Mouse (Mus musculus) midbrain, embryonic 10.5 days (tissue): ENCODE data around the gene Podxl. TPM values are rescaled to one million over a fixed set of nuclear protein-coding genes. Genes with fewer than 3 reads are reported as not detected.

Source experiments
- DNase-seq: peaks from one replicate; pipeline ENCODE4 v3.0.0-alpha.2; 2017; ENCODE audit warnings: low spot score
- H3K27ac ChIP-seq: fragments of 300-500 bp; sonication (generic); replicated peaks from 2 replicates; pipeline ENCODE4 v1.5.1; 2016; ENCODE audit warnings: mild to moderate bottlenecking
- H3K27me3 ChIP-seq: fragments of 300-500 bp; sonication (generic); 2 replicates; pipeline ENCODE4 v1.6.1; 2016; ENCODE audit warnings: low read depth, mild to moderate bottlenecking; ENCODE audit not compliant: poor library complexity, severe bottlenecking
- H3K36me3 ChIP-seq: fragments of 300-500 bp; sonication (generic); 2 replicates; pipeline ENCODE4 v1.6.1; 2016; ENCODE audit warnings: mild to moderate bottlenecking, moderate library complexity
- H3K4me1 ChIP-seq: fragments of 300-500 bp; sonication (generic); 2 replicates; pipeline ENCODE4 v1.6.1; 2016
- H3K4me3 ChIP-seq: fragments of 300-500 bp; sonication (generic); 2 replicates; pipeline ENCODE4 v1.5.1; 2016; ENCODE audit warnings: mild to moderate bottlenecking, moderate library complexity
- H3K9me3 ChIP-seq: fragments of 300-500 bp; sonication (generic); replicated peaks from 2 replicates; pipeline ENCODE4 v1.6.1; 2016; ENCODE audit warnings: mild to moderate bottlenecking
- WGBS: fragments of 180-500 bp; shearing (Covaris S2); methylation state at CpG from one replicate; pipeline ENCODE4 v1.1.7; 2016; 5-methylcytosine and 5-hydroxymethylcytosine counted together
- polyA plus RNA-seq: library from polyadenylated mRNA; unstranded; fragments of >200 nt; fragmentation: Nextera tagmentation; extraction: Ambion mirVana; gene quantifications from 2 replicates; pipeline ENCODE4 v1.2.1, GENCODE M21; 2016

Gene Podxl
- polyA plus RNA-seq, 1 experiment from 2014 or later = 22.4 TPM

DNA sequence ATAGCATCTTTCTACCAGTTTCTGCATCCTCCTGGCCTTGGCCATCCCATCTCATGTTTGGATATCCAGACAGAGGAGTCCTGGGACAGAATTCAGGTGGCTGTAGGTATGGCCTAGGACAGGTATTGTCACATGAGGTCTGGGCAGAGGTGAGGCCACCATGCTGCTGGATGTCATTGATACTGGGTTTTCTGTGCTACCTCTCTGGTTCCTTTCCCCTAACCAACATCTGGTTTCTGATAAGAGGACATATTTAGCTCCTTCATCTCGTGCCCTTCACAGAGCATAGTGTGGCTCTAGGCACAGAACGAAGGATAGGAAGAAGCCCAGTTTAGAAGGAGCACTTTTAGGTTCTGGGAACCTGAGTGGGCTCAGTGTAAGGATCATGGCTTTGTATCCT, 28.3 kb upstream of the Podxl start:
- Histone ChIP-seq H3K27ac (peak overlapping the region; percentile 50), H3K9me3 (no peaks in the 10 kb centered on the region), H3K36me3 (no peaks in the 10 kb centered on the region), H3K4me1 (peaks cover 33% of the 10 kb centered on the region), H3K4me3 (no peak overlapping the region), H3K27me3 (no peaks in the 10 kb centered on the region)
- 81% methylated on average over 2 of the region's 2 CpGs for WGBS
- no peak for DNase-seq

DNA sequence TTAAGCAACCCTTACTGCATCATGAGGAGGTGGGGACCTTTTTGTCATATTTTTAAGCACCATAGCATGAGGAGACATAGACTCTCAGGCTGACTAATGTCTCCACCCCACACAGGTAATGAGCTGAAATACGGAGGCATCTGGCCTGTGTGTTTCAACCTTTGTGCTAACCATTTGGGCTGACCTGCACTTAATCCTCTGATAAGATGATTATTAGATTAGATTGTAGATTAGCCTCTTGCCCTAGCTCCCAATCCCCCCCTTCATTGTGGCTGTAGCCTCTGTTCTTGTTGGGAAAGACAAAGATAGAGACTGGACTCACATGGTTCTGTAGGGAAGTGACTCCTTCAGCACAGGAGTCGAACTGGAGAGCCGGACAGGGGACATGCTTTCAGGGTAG, 27.9 kb upstream of the Podxl start:
- Histone ChIP-seq H3K36me3 (no peaks in the 10 kb centered on the region), H3K27ac (peak overlapping the region; percentile 38; the same call in 1 of the 2 replicates), H3K4me3 (no peak overlapping the region), H3K4me1 (peaks cover 28% of the 10 kb centered on the region), H3K9me3 (no peaks in the 10 kb centered on the region), H3K27me3 (no peaks in the 10 kb centered on the region)
- WGBS = 81% methylated on average over 3 of the region's 3 CpGs
- no peak for DNase-seq

DNA sequence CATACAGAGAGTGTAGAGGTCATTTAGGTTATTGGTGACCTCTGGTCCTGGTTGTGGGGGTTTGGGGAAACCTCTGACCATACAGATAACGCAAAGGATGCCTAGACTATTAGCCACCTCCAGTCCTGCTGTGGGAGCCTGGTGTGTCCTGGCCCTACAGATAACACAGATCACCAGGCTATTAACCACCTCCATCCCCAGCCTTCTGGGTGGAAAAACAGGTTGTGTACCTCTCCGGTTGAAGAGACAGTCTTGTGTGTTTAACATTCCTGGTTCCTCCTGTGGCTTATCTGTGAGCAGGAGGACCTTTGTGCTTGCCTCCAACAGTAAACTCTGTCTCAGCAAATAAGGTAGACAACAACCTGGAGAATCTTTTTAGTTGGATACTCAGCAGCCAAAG, 27.0 kb upstream of the Podxl start:
- 81% methylated on average over 2 of the region's 2 CpGs for WGBS
- H3K4me3 ChIP-seq = no peak overlapping the region
- no peaks in the 10 kb centered on the region for H3K27me3 ChIP-seq

DNA sequence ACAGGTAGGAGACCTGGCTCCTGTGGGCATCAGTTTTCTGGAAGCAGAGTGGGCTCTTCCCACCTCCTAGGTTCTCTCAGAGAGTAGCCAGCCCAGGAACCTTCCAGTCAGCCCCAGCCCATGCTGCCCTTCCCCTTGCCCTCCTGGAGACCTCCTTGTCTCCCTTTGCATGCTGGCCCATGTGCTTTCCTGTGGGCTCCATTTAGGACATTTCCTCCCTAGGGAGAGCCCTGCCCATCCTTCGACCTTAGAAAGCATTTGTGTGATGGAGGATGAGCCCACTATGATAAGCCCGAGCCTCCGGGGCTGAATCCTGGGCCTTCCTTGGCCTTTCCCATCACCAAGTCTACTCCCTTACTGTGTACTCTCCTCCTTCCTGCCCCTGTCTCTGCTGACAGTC, 25.5 kb upstream of the Podxl start:
- DNase-seq = no peak
- Histone ChIP-seq H3K27ac (no peak overlapping the region), H3K27me3 (no peaks in the 10 kb centered on the region), H3K9me3 (no peaks in the 10 kb centered on the region), H3K4me3 (no peak overlapping the region), H3K4me1 (peaks cover 16% of the 10 kb centered on the region), H3K36me3 (no peaks in the 10 kb centered on the region)
- WGBS = 86% methylated on average over 3 of the region's 3 CpGs

More for the DNA sequence above, 27.0 kb upstream of the Podxl start:
- H3K36me3 ChIP-seq = no peaks in the 10 kb centered on the region
- H3K4me1 ChIP-seq = peaks cover 19% of the 10 kb centered on the region
- DNase-seq = no peak
- H3K9me3 ChIP-seq = no peaks in the 10 kb centered on the region
- H3K27ac ChIP-seq = no peak overlapping the region

DNA sequence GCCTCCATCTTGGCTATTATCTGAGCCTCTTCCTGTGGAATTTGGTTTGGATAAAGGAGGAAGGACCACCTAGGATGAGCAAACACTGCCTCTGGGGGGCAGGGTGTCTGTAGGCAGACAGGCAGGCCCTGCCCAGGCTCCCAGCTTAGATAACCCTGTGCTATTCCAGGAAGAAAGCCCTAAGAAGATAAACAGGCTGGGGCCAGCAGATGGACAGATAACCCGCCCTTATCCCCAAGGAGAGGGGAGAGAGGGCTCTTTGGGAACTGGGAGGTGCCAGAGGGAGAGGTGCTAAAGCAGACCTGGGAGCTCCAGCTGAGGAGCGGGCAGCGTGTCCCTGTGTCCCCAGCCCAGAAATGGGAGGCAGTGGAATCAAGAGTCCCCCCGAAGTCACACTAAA, 23.9 kb upstream of the Podxl start:
- DNase-seq = no peak
- no peaks in the 10 kb centered on the region for H3K36me3 ChIP-seq
- peak overlapping the region; percentile 42; the same call in 1 of the 2 replicates for H3K27ac ChIP-seq
- no peaks in the 10 kb centered on the region for H3K27me3 ChIP-seq
- no peaks in the 10 kb centered on the region for H3K9me3 ChIP-seq
- H3K4me1 ChIP-seq = peaks cover 9% of the 10 kb centered on the region
- no peak overlapping the region for H3K4me3 ChIP-seq
- WGBS = 51% methylated on average over 4 of the region's 4 CpGs

DNA sequence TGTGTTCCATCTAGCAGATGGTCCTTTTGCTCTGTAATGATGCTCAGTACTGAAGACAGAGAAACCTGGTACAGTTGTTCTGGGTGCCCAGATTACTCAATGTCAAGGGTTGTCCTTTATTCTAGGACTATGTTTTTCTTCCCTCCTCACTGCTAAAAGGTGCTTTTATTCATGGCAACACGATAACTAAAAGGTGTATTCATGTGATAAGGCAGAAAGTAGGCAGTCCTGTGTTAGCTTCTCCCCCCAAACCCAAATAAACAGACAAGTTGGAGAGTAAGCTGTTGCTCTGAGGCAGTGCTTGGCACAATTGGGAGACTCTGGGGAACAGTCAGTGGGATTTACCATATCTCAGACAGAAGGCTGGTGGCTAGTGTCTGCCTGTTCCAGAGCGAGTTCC, 22.3 kb upstream of the Podxl start:
- H3K27me3 ChIP-seq = no peaks in the 10 kb centered on the region
- H3K9me3 ChIP-seq = no peaks in the 10 kb centered on the region
- H3K4me3 ChIP-seq = no peak overlapping the region
- no peak overlapping the region for H3K27ac ChIP-seq
- DNase-seq = no peak
- WGBS = 88% methylated on average over 2 of the region's 2 CpGs
- peaks cover 8% of the 10 kb centered on the region for H3K4me1 ChIP-seq
- no peaks in the 10 kb centered on the region for H3K36me3 ChIP-seq

DNA sequence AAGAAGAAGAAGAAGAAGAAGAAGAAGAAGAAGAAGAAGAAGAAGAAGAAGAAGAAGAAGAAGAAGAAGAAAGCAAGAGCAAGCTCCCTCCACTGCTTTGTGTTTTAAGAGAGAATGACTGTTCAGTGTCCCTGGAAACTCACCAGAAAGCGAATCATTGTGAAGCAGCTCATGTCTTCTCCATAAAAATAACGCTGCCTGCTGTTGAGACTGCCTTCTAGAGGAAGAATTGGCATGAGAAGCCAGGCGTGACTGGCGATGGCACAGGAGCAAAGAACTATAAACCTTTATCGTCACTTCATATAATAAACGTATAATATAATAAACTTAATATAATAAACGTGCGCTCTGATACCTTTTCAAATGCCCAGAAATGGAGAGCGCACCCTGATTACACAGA, 12.4 kb upstream of the Podxl start:
- Histone ChIP-seq H3K4me3 (no peak overlapping the region), H3K27me3 (no peaks in the 10 kb centered on the region), H3K4me1 (no peaks in the 10 kb centered on the region), H3K27ac (no peak overlapping the region), H3K36me3 (no peaks in the 10 kb centered on the region), H3K9me3 (no peaks in the 10 kb centered on the region)
- no peak for DNase-seq
- WGBS = 91% methylated on average over 9 of the region's 9 CpGs

DNA sequence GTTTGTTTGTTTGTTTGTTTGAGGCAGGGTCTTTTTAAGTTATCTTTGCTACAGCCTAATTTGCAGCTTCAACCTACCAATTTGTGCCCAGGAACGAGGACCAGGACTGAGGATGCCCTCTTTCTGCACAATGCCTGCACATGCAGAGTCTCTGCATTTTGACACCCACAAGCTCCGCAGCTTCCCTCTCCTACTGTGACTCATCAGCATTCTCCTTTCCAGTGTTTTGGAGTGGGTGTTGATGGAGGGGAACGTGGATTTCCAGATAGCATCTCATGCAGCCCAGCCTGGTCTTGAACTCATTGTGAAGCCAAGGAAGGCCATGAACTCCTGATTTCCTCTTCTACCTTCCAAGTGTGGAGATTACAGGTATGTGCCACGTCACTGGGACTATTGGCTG, 11.3 kb upstream of the Podxl start:
- DNase-seq = no peak

DNA sequence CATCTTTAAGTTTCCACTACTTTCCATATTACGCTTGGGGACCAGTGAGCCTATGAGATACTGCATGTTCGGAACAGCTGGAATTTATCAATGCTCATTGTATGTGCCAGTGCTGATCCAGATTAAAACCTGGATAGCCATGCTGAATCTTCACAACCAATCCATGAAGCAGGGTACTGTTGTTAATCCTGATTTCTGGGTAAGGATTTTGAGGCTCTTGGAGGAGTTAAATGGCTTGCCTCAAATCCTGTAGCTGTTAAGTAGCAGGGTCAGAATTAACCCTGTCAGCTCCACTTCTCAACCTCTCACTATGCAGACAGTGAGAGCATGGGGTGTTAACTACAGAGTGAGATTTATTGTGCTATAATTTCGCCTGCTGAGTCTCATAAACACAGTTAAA, 7.7 kb upstream of the Podxl start:
- Histone ChIP-seq H3K27me3 (peaks cover 15% of the 10 kb centered on the region), H3K36me3 (no peaks in the 10 kb centered on the region), H3K9me3 (no peaks in the 10 kb centered on the region), H3K4me3 (no peak overlapping the region), H3K27ac (no peak overlapping the region), H3K4me1 (peaks cover 18% of the 10 kb centered on the region)
- 76% methylated on average over 3 of the region's 3 CpGs for WGBS
- DNase-seq = no peak

More for the DNA sequence above, 11.3 kb upstream of the Podxl start:
- no peaks in the 10 kb centered on the region for H3K4me1 ChIP-seq
- 72% methylated on average over 4 of the region's 4 CpGs for WGBS
- H3K27me3 ChIP-seq = no peaks in the 10 kb centered on the region
- H3K9me3 ChIP-seq = no peaks in the 10 kb centered on the region
- no peak overlapping the region for H3K27ac ChIP-seq
- H3K36me3 ChIP-seq = no peaks in the 10 kb centered on the region
- H3K4me3 ChIP-seq = no peak overlapping the region

DNA sequence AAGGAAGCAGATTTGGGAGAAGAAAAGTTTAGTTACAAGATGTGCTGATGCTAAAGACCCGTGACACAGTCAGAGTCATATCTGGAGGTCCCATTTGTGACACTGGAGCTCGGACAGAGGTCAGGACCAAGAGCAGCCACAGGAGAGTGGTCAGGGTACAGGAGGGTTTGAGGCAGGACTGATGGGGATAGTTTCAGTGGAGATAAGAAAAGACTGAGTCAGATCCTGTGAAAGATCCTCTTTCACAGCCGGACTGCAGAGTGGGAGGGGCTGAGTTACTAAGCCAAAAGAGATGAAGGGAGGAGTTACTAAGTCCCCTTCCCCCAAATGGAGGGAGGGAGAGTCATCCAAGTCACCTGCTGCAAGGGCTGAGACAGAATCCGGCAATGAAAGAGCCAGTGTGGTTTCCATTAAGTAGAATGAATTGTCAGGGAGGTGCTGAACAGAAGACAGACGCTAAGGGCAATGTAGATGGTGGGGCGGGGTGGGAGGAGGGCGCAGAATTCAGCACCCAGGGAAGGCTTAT, 4.4 kb upstream of the Podxl start:
- no peak for DNase-seq
- Histone ChIP-seq H3K4me3 (no peak overlapping the region), H3K27me3 (peaks cover 23% of the 10 kb centered on the region), H3K4me1 (peaks cover 37% of the 10 kb centered on the region), H3K36me3 (no peaks in the 10 kb centered on the region), H3K27ac (0 out of 2 replicates have a peak overlapping the region, but pooled peaks have one; percentile 17), H3K9me3 (no peaks in the 10 kb centered on the region)
- 20% methylated on average over 7 of the region's 7 CpGs for WGBS

DNA sequence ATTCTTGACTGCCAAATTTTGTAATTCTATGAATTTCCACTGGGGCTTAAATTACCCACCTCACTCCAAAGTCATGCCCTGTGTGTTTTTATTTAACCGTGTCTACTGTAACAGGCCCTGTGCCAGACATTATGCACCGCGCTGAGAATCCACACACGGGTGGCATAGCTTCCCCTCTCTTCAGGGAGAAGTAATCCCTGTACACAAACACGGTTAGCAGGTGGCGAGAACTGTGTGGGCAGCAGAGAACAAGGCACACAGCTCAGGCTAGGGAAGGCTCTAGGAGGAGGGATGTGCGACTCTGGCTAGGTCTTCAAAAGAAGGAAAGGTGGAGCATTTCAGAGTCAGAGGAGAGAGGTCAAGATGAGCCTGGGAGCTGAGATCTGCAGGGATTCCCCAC, 3.4 kb upstream of the Podxl start:
- Histone ChIP-seq H3K27me3 (peaks cover 33% of the 10 kb centered on the region), H3K27ac (peak overlapping the region; percentile 33), H3K4me3 (no peak overlapping the region), H3K36me3 (no peaks in the 10 kb centered on the region), H3K4me1 (peaks cover 46% of the 10 kb centered on the region), H3K9me3 (no peaks in the 10 kb centered on the region)
- WGBS = 33% methylated on average over 7 of the region's 7 CpGs
- no peak for DNase-seq

DNA sequence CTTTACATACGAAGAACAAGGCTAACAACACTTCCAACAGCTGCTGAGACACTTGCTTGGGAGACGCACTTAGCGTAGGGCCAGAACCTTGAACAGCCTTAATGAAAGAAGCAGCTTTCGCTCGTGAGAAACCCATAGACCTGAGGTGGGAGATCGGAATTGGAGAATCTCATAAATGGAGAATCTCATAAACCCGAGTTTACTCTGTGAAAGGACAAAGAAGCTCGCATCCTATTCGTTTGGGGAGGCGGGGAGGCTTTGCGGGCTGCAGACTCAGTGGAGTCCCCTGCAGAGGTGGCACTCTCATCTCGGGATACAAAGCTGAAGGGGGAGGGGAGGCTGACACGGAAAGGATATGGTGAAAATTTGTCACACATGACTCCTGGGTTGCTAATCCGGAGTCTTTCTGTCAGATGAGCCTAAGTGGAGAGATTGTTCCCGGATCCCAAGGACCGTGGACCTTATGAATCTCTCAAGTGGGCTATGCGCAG, 1.2 kb upstream of the Podxl start:
- peak; percentile 67 for DNase-seq
- WGBS = under 1% methylated on average over 17 of the region's 17 CpGs
- no peaks in the 10 kb centered on the region for H3K36me3 ChIP-seq
- H3K4me3 ChIP-seq = peak overlapping the region; percentile 89
- H3K9me3 ChIP-seq = no peaks in the 10 kb centered on the region
- H3K27ac ChIP-seq = peak overlapping the region; percentile 93
- H3K4me1 ChIP-seq = peaks cover 66% of the 10 kb centered on the region
- peaks cover 48% of the 10 kb centered on the region for H3K27me3 ChIP-seq

DNA sequence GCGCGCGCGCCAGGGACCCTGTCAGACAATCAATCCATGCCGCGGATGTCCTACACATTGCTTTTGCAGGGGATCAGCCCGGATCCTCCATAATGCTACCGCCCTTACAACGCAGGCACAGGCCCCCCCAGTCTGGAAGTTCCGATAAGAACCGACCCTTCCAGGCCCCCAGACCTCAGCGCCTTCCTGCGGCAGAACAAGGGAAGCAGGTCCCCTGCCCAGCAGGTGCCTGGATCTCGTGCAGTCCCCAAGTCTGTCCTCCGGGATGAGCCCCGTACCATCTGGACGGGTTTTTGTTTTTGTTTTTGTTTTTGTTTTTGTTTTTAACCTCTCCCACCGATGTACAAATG, 376 bp upstream of the Podxl start:
- peak overlapping the region; percentile 93 for H3K27ac ChIP-seq

More for the DNA sequence above, 376 bp upstream of the Podxl start:
- peaks cover 74% of the 10 kb centered on the region for H3K4me1 ChIP-seq
- H3K9me3 ChIP-seq = no peaks in the 10 kb centered on the region
- 0% methylated on average over 18 of the region's 18 CpGs for WGBS
- no peak for DNase-seq
- peaks cover 43% of the 10 kb centered on the region for H3K27me3 ChIP-seq
- H3K36me3 ChIP-seq = no peaks in the 10 kb centered on the region
- H3K4me3 ChIP-seq = peak overlapping the region; percentile 89
